Mouse (Mus musculus): ENCODE data around the gene Cpne2.

DNA sequence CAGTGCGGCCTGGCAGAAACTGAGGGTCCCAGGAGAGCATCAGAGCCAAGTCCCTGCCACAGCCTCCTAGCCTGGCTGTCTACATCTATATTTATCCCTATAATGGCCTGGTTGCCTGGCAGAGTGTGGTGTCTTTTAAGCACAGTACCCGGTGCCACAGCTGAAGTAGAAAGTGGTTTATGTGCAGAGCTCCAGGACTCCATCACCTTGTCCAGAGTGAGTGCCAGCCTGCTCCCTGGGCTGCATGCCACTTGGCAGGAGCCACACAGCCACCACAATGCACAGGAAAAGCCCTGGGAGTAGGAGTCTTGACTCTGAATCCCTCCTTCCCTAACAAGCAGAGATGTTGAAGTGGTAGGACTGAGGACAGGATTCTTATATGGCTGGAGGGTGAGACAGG lies 4.7 kb downstream of the Cpne2 start:
- TF ChIP-seq CTCF (conservative IDR thresholded peaks at IDR 0.05; ENCODE audit: low read length) = no peak
- no peak for TF ChIP-seq NANOG (IDR thresholded peaks at IDR 0.05; ENCODE audit: borderline replicate concordance, low read length)

Measured in E14TG2a.4 (cell line).